Mouse (Mus musculus): ENCODE results near the gene Sipa1l1.

DNA sequence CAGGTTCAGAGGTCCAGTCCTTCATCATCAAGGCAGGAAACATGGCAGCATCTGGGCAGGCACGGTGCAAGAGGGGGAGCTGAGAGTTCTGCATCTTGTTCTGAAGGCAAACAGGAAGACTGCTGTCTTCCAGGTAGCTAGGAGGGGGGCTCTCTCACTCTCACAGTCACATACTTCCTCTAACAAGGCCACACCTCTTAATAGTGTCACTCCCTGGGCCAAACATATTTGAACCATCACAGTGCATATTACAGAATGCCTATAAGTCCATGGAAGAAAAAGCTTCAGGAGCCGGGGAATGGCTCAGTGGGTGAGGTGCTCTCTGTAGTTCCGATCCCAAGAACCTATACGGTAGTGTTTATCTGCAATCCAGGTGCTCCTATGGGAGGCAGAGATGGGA lies 3.5 kb upstream of the Sipa1l1 start:
- TF ChIP-seq EP300 (IDR thresholded peaks at IDR 0.05; ENCODE audit: low read depth), result no peak
- TF ChIP-seq CTCF (IDR thresholded peaks at IDR 0.05; ENCODE audit: low read depth), result no peak
